Mouse (Mus musculus) adrenal gland, postnatal 25 days (tissue): ENCODE data around the gene A830031A19Rik. TPM values are rescaled to one million over a fixed set of nuclear protein-coding genes. Genes with fewer than 3 reads are reported as not detected.
A peak's percentile ranks its signal among the peaks of the same experiment; 100 is the strongest.

ENCODE experiments used
- DNase-seq: peaks from one replicate; pipeline ENCODE4 v3.0.0; 2021; ENCODE audit warnings: mixed read lengths
- total RNA-seq: library from RNA; stranded (reverse); gene quantifications from 2 replicates; pipeline ENCODE4 v1.2.3, GENCODE M21; 2021

Gene A830031A19Rik
- total RNA-seq, 1 experiment from 2014 or later = not detected

GRCm38 (mm10) chr11:24095656-24096353, 21.0 kb upstream of the A830031A19Rik start:
- DNase-seq = no peak

- DNase-seq = no peak
Measured at GRCm38 (mm10) chr11:24095236-24095635, 20.4 kb upstream of the A830031A19Rik start.

GRCm38 (mm10) chr11:24094086-24094487, 19.2 kb upstream of the A830031A19Rik start:
- no peak for DNase-seq

- DNase-seq = no peak
Measured at GRCm38 (mm10) chr11:24092618-24093017, 17.8 kb upstream of the A830031A19Rik start.

GRCm38 (mm10) chr11:24091393-24092080, 16.7 kb upstream of the A830031A19Rik start:
- DNase-seq = no peak

- no peak for DNase-seq
Measured at GRCm38 (mm10) chr11:24090443-24090842, 15.6 kb upstream of the A830031A19Rik start.

- no peak for DNase-seq
Measured at GRCm38 (mm10) chr11:24087069-24087468, 12.2 kb upstream of the A830031A19Rik start.

- DNase-seq = peak; percentile 30
Measured at GRCm38 (mm10) chr11:24085986-24086385, 11.1 kb upstream of the A830031A19Rik start.

- no peak for DNase-seq
Measured at GRCm38 (mm10) chr11:24084590-24084989, 9.7 kb upstream of the A830031A19Rik start.

GRCm38 (mm10) chr11:24084077-24084476, 9.2 kb upstream of the A830031A19Rik start:
- no peak for DNase-seq

GRCm38 (mm10) chr11:24083423-24083822, 8.6 kb upstream of the A830031A19Rik start:
- no peak for DNase-seq

- no peak for DNase-seq
Measured at GRCm38 (mm10) chr11:24083076-24083405, 8.2 kb upstream of the A830031A19Rik start.

GRCm38 (mm10) chr11:24082385-24083075, 7.7 kb upstream of the A830031A19Rik start:
- no peak for DNase-seq

- peak; percentile 66 for DNase-seq
Measured at GRCm38 (mm10) chr11:24081687-24082384, 7.0 kb upstream of the A830031A19Rik start.

GRCm38 (mm10) chr11:24081016-24081686, 6.3 kb upstream of the A830031A19Rik start:
- peak; percentile 60 for DNase-seq

- DNase-seq = peak; percentile 48
Measured at GRCm38 (mm10) chr11:24080541-24080940, 5.7 kb upstream of the A830031A19Rik start.

- DNase-seq = peak; percentile 42
Measured at GRCm38 (mm10) chr11:24079392-24080391, 4.8 kb upstream of the A830031A19Rik start.

- peak; percentile 66 for DNase-seq
Measured at GRCm38 (mm10) chr11:24078706-24079316, 4.0 kb upstream of the A830031A19Rik start.

GRCm38 (mm10) chr11:24077795-24078705, 3.2 kb upstream of the A830031A19Rik start, which contains the start of gene Bcl11a:
Gene Bcl11a, plus strand, starts transcription at chr11:24078056.
- peak; percentile 59 for DNase-seq
